Mouse (Mus musculus) limb, embryonic 13.5 days (tissue): ENCODE measurements around the gene Dusp5. TPM values are rescaled to one million over a fixed set of nuclear protein-coding genes. Genes with fewer than 3 reads are reported as not detected.
"Not testable (repeated sequence)": the region's sequence is repeated elsewhere in the genome, so short reads cannot be mapped to it uniquely, and the experiment has no call there.

Source experiments
- ATAC-seq: fragments of 200-750 bp; cut with Nextera tagmentation; 2 replicates; pipeline ENCODE4 v1.8.0; 2017; ENCODE audit warnings: low read depth, moderate number of reproducible peaks, moderate TSS enrichment; ENCODE audit not compliant: low FRiP score
- H3K27ac ChIP-seq: fragments of 300-500 bp; sonication (generic); 2 replicates; pipeline ENCODE4 v1.5.1; 2015; ENCODE audit warnings: inconsistent platforms, mild to moderate bottlenecking, moderate library complexity
- H3K27me3 ChIP-seq: fragments of 300-500 bp; sonication (generic); 2 replicates; pipeline ENCODE4 v1.6.1; 2015; ENCODE audit warnings: mild to moderate bottlenecking, inconsistent platforms
- H3K36me3 ChIP-seq: fragments of 300-500 bp; sonication (generic); 2 replicates; pipeline ENCODE4 v1.6.1; 2015; ENCODE audit warnings: inconsistent platforms, mild to moderate bottlenecking, moderate library complexity
- H3K4me1 ChIP-seq: fragments of 300-500 bp; sonication (generic); 2 replicates; pipeline ENCODE4 v1.6.1; 2015; ENCODE audit warnings: inconsistent platforms
- H3K4me2 ChIP-seq: fragments of 300-500 bp; sonication (generic); replicated peaks from 2 replicates; pipeline ENCODE4 v1.6.1; 2015; ENCODE audit warnings: inconsistent platforms, mild to moderate bottlenecking, moderate library complexity
- H3K4me3 ChIP-seq: fragments of 300-500 bp; sonication (generic); 2 replicates; pipeline ENCODE4 v1.5.1; 2015; ENCODE audit warnings: moderate library complexity, mild to moderate bottlenecking, inconsistent platforms
- H3K9ac ChIP-seq: fragments of 300-500 bp; sonication (generic); 2 replicates; pipeline ENCODE4 v1.6.1; 2015; ENCODE audit warnings: mild to moderate bottlenecking, inconsistent platforms
- H3K9me3 ChIP-seq: fragments of 300-500 bp; sonication (generic); 2 replicates; pipeline ENCODE4 v1.6.1; 2016; ENCODE audit warnings: inconsistent platforms
- WGBS: fragments of 180-500 bp; shearing (Covaris S2); methylation state at CpG from one replicate; pipeline ENCODE4 v1.1.7; 2015; 5-methylcytosine and 5-hydroxymethylcytosine counted together
- polyA plus RNA-seq: library from polyadenylated mRNA; unstranded; fragments of >200 nt; fragmentation: Nextera tagmentation; extraction: Ambion mirVana; gene quantifications from 2 replicates; pipeline ENCODE4 v1.2.1, GENCODE M21; 2015

Gene Dusp5
- polyA plus RNA-seq, 1 experiment from 2014 or later: 2.1 TPM

DNA sequence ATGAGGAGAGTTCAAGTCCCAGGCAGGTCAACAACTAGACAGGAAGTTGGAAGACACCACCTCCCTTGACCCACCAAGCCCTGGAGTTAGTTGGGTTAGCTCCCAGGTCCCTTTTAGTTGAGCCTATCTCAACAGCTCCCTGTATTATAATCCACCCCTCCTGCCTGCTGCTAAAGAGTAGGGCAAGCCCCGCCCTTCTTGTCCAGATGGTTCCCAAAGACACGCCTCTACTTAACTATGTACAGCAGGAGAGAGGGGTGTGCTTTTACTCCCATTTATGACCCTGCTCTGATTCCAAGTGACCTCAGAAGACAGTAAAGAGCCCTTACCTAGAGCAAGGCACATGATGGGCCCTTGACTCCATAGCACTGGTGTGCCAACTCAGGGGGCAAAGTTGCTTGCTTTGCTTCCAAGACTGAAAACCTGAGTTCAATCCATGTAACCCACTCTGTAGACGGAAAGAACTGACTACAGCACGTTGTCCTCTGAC is 29.4 kb upstream of the Dusp5 start:
- Histone ChIP-seq H3K9me3 (no peaks in the 10 kb centered on the region), H3K27me3 (no peaks in the 10 kb centered on the region), H3K36me3 (no peaks in the 10 kb centered on the region), H3K9ac (no peak overlapping the region), H3K4me2 (no peak overlapping the region), H3K4me1 (peaks cover 5% of the 10 kb centered on the region; the same call in 1 of the 2 replicates), H3K4me3 (no peak overlapping the region), H3K27ac (no peak overlapping the region)
- no peak for ATAC-seq
- WGBS: 84% methylated on average over 4 of the region's 4 CpGs

DNA sequence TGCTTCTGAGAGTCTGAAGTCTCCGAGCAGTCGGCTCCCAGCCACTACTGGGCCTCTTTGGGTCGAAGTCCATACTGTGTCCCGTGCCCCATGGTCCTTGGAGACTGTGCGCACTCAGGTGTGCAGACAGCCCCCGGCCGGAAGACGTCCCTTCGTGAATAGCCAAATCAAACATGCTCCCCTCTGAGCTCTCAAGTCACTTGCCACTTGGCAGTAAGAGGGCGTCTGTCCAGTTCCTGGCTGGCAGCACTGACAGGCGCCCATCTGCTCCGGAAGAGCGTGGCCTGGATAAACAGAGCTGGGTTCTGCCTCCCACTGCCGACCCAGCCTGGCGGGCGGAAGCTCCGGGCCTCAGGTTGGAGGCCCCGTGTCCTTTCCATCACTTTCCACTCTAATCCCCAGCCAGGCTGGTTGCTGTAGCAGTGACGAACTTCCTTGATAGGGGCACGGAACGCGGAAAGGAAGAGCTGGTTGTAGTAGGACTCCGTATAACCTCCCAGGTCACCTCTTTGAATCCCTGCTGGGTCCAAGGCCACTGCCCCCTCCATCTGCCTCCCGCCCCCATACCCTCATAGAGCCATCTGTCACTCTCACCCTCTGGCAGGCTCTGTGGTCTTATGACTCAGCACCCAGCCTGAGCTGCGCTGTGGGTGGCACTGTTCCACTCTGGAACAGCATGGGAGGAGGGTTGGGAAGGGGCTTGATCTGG is 28.5 kb upstream of the Dusp5 start:
- no peak for ATAC-seq
- peaks cover 5% of the 10 kb centered on the region; the same call in 1 of the 2 replicates for H3K4me1 ChIP-seq
- H3K27me3 ChIP-seq: no peaks in the 10 kb centered on the region
- no peak overlapping the region for H3K4me3 ChIP-seq
- H3K27ac ChIP-seq: no peak overlapping the region
- no peak overlapping the region for H3K9ac ChIP-seq
- no peaks in the 10 kb centered on the region for H3K9me3 ChIP-seq
- H3K36me3 ChIP-seq: no peaks in the 10 kb centered on the region
- no peak overlapping the region for H3K4me2 ChIP-seq
- WGBS: 80% methylated on average over 25 of the region's 25 CpGs

- 85% methylated on average over 7 of the region's 7 CpGs for WGBS
- H3K9ac ChIP-seq, H3K4me1 ChIP-seq, H3K27me3 ChIP-seq, H3K9me3 ChIP-seq, H3K36me3 ChIP-seq, H3K4me2 ChIP-seq, H3K27ac ChIP-seq, ATAC-seq, H3K4me3 ChIP-seq: not testable (repeated sequence)
These were observed 27.7 kb upstream of the Dusp5 start for GRCm38 (mm10) chr19:53501239-53501638.

GRCm38 (mm10) chr19:53501765-53502164 is 27.1 kb upstream of the Dusp5 start:
- WGBS: 92% methylated on average over 2 of the region's 2 CpGs
- Histone ChIP-seq H3K9ac (no peak overlapping the region), H3K9me3 (no peaks in the 10 kb centered on the region), H3K27ac (no peak overlapping the region), H3K4me2 (no peak overlapping the region), H3K27me3 (no peaks in the 10 kb centered on the region), H3K36me3 (no peaks in the 10 kb centered on the region), H3K4me3 (no peak overlapping the region), H3K4me1 (peaks cover 5% of the 10 kb centered on the region; the same call in 1 of the 2 replicates)
- ATAC-seq: no peak

DNA sequence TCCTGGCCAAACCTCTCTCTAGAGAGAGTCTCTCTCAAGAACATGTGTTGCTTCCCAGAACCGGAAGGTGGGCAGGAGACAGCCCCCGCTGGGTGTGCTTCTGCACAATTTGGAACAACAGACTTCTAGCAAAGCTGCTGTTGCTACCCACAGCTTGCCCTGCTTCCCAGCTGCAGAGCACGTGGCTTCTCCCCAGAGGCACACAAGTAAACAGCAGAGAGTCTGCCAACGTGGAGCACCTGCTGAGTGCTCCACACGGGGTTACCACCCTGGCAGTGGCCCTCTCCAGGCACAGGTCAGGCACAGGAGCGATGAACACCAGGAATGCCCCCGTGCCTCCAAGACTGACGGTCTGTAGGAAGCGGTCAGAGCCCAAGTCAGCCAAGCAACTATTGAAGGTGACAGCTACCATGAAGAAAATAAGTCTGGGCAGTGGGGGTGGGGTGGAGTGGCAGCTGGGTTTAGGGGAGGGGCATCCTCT is 26.0 kb upstream of the Dusp5 start:
- 49% methylated on average over 9 of the region's 9 CpGs for WGBS
- no peak for ATAC-seq
- no peak overlapping the region for H3K4me3 ChIP-seq
- H3K9me3 ChIP-seq: no peaks in the 10 kb centered on the region
- H3K4me1 ChIP-seq: peaks cover 5% of the 10 kb centered on the region; the same call in 1 of the 2 replicates
- H3K9ac ChIP-seq: no peak overlapping the region
- H3K27ac ChIP-seq: no peak overlapping the region
- H3K4me2 ChIP-seq: no peak overlapping the region
- H3K27me3 ChIP-seq: no peaks in the 10 kb centered on the region
- H3K36me3 ChIP-seq: no peaks in the 10 kb centered on the region

- no peaks in the 10 kb centered on the region for H3K9me3 ChIP-seq
- no peak for ATAC-seq
- H3K36me3 ChIP-seq: no peaks in the 10 kb centered on the region
- H3K27me3 ChIP-seq: no peaks in the 10 kb centered on the region
- no peak overlapping the region for H3K9ac ChIP-seq
- H3K27ac ChIP-seq: no peak overlapping the region
- H3K4me1 ChIP-seq: peaks cover 5% of the 10 kb centered on the region; the same call in 1 of the 2 replicates
- H3K4me3 ChIP-seq: no peak overlapping the region
- no peak overlapping the region for H3K4me2 ChIP-seq
- 91% methylated on average over 7 of the region's 7 CpGs for WGBS
These were observed 24.7 kb upstream of the Dusp5 start for GRCm38 (mm10) chr19:53504181-53504580.

- Histone ChIP-seq H3K9ac (no peak overlapping the region), H3K9me3 (no peaks in the 10 kb centered on the region), H3K4me1 (peaks cover 5% of the 10 kb centered on the region; the same call in 1 of the 2 replicates), H3K4me2 (no peak overlapping the region), H3K36me3 (no peaks in the 10 kb centered on the region), H3K4me3 (no peak overlapping the region), H3K27ac (no peak overlapping the region), H3K27me3 (no peaks in the 10 kb centered on the region)
- no peak for ATAC-seq
- WGBS: 78% methylated on average over 10 of the region's 10 CpGs
These were observed 23.2 kb upstream of the Dusp5 start for GRCm38 (mm10) chr19:53505728-53506127.

DNA sequence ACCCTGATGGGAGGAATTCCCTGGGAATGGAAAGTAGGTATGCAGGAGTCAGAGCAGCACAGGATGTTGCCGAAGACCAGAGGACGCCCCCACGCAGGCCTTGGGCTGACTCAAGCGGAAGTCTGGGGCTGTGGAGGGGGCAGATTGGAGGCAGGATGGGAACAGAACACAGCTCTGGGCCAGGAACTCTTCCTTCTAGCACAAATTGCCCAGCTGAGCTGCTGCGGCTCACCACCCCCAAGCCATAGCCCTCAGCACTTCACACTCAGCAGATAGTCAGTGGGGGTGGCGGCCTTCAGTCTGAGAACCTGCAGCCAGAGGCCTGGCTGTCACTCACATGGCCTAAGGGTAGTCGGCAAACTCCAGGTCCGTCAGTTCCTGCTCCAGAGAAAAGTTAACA is 21.4 kb upstream of the Dusp5 start:
- Histone ChIP-seq H3K36me3 (no peaks in the 10 kb centered on the region), H3K27ac (no peak overlapping the region), H3K9ac (no peak overlapping the region), H3K4me3 (no peak overlapping the region), H3K27me3 (0 out of 2 replicates have a peak, but pooled peaks cover 1% of the 10 kb centered on the region), H3K4me2 (no peak overlapping the region), H3K9me3 (no peaks in the 10 kb centered on the region), H3K4me1 (peaks cover 5% of the 10 kb centered on the region; the same call in 1 of the 2 replicates)
- no peak for ATAC-seq
- WGBS: 44% methylated on average over 8 of the region's 8 CpGs

DNA sequence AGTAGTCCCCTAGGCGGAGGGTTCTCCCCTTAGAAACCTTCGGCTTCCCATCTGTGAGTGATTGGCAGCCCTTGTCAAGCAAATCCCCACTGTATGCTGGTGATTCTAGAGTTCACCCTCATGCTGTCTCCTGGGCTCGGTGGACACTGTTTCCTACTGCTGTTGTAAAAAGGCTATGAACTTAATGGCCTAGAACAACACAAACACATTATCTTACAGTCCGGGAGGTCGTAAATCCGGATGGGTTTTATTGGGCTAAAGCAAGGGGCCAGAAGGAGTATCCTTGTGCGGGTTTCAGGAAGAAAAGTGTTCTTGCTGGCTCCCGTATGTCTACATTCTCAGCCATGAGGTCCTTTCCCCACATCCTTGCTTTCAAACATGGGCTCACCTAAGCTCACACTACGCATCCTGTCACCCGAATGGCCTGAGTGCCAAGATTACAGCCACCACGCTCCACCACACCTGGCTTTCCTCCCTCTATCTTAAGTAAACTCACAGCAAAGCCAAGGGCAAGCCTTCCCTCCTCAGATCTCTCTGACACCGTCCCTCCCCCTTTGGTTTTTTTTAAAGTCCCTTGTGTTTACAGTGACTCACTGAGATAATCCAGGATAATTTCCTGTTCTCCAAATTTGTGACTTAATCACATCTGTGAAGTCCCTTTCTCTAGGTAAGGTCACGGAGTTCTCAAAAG is 17.5 kb upstream of the Dusp5 start:
- Histone ChIP-seq H3K4me2 (no peak overlapping the region), H3K4me1 (no peaks in the 10 kb centered on the region), H3K36me3 (no peaks in the 10 kb centered on the region), H3K9ac (no peak overlapping the region), H3K4me3 (no peak overlapping the region), H3K9me3 (no peaks in the 10 kb centered on the region), H3K27ac (no peak overlapping the region), H3K27me3 (0 out of 2 replicates have a peak, but pooled peaks cover 3% of the 10 kb centered on the region)
- no peak for ATAC-seq
- 25% methylated on average over 13 of the region's 13 CpGs for WGBS

DNA sequence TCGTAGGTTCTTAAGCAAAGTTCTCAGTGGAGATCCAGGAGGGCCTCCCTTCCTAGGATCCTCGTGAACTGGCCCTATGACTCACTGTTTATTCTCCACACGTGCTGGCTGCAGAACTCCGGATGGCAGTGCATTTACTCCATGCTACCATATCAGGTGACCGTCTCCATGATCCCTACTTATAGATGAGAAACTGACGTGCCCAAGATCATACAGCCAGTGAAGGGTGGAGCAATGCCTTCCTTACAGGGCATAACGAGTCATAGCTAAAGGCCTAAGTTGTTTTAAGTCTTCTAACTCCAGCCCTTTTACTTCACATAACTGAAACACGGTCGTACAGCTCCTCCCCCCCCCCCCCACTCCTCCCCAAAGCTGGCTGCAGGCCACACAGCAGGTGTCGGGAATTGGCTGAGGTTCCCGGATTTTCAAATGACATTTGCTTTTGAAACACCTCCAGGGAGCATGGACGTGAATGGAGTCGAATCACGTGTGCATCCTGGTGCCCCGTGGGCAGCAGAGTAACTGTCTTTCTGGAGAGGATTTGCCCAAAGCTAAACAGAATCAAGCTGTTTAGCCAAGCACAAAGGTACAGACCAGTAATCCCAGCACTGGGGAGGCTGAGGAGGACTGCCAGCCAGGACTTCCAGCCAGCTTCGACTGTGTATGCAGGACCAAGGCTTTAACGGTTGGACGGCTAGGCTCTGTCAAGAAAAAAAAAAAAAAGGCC is 11.4 kb upstream of the Dusp5 start:
- no peak overlapping the region for H3K4me2 ChIP-seq
- no peak overlapping the region for H3K4me3 ChIP-seq
- no peak for ATAC-seq
- no peak overlapping the region for H3K9ac ChIP-seq
- WGBS: 40% methylated on average over 18 of the region's 18 CpGs
- H3K27ac ChIP-seq: no peak overlapping the region
- no peaks in the 10 kb centered on the region for H3K9me3 ChIP-seq
- peaks cover 8% of the 10 kb centered on the region for H3K4me1 ChIP-seq
- H3K36me3 ChIP-seq: no peaks in the 10 kb centered on the region
- H3K27me3 ChIP-seq: peaks cover 21% of the 10 kb centered on the region; the same call in 1 of the 2 replicates

GRCm38 (mm10) chr19:53519549-53519948 is 9.4 kb upstream of the Dusp5 start:
- Histone ChIP-seq H3K9ac (no peak overlapping the region), H3K4me1 (peaks cover 8% of the 10 kb centered on the region), H3K27ac (no peak overlapping the region), H3K4me2 (no peak overlapping the region), H3K36me3 (no peaks in the 10 kb centered on the region), H3K4me3 (no peak overlapping the region), H3K27me3 (peaks cover 20% of the 10 kb centered on the region; the same call in 1 of the 2 replicates), H3K9me3 (no peaks in the 10 kb centered on the region)
- ATAC-seq: no peak
- 82% methylated on average over 8 of the region's 8 CpGs for WGBS

GRCm38 (mm10) chr19:53519981-53520380 is 8.9 kb upstream of the Dusp5 start:
- Histone ChIP-seq H3K9ac (no peak overlapping the region), H3K9me3 (no peaks in the 10 kb centered on the region), H3K27ac (no peak overlapping the region), H3K36me3 (no peaks in the 10 kb centered on the region), H3K4me2 (no peak overlapping the region), H3K4me3 (no peak overlapping the region), H3K4me1 (peaks cover 8% of the 10 kb centered on the region), H3K27me3 (peaks cover 20% of the 10 kb centered on the region; the same call in 1 of the 2 replicates)
- 85% methylated on average over 10 of the region's 10 CpGs for WGBS
- ATAC-seq: no peak
